Mouse (Mus musculus) adrenal gland, adult (tissue): ENCODE data around the gene Adamts14.

ENCODE experiments used
- DNase-seq, 2 experiments: peaks; one replicate each; pipeline ENCODE4 v3.0.0; 2022 to 2023; ENCODE audit warnings: low spot score in 1 of 2; ENCODE audit not compliant: inconsistent age in 2 of 2

The Adamts14 gene

DNA sequence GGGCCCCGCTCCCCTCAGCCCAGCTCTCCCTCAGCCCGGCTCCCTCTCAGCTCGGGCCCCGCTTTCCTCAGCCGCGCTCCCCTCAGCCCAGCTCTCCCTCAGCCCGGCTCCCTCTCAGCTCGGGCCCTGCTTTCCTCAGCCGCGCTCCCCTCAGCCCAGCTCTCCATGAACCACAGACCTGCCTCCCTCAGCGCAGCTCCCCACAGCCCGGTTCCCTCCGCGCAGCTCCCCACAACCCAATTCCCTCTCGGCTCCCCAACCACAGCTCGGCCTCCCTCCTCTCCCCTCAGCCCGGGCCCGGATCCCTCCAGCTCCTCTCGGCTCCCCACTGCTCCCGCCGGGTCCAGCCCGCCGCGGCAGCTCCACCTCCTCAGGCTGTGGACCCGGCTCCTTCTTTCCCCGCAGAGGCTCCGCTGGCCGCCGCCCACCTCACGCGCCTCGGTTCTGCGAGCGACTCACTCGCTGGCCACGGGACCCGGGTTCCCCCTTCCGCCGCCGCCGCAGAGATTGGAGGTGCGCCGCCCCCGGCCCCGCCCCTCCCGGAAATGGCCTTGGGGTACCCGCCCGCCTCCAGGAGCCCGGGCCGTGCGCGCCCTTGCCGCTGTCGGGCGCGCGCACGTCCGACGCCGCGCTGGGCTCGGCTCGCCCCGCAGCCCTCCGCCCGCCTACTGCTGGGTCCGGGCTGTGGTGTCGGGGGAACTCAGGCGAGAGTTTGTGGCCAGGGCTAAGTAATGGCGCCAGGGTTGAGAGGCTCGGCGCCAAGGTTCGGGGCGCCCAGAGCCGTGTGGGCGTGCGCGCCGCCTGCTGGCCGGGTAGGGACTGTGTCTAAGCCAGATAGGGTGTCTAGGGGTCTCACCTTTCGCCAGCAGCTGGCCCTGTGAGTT is 125.8 kb downstream of the Adamts14 start, which contains the start of gene Sgpl1:
Sgpl1 (minus strand) TSS at position 547 of the 884 bp plus-strand sequence.
- DNase-seq, result peak; percentile 93 to 98
